Mouse (Mus musculus) CD4-positive, CD25-positive, alpha-beta regulatory T cell, adult 2 months (primary cell): Measurements from ENCODE around the gene Mrps18c.
A peak's percentile ranks its signal among the peaks of the same experiment; 100 is the strongest.

ENCODE experiments used
- DNase-seq: peaks from one replicate; pipeline ENCODE4 v3.0.0-alpha.2; 2012; ENCODE audit warnings: low read depth, low spot score

Mrps18c gene

DNA sequence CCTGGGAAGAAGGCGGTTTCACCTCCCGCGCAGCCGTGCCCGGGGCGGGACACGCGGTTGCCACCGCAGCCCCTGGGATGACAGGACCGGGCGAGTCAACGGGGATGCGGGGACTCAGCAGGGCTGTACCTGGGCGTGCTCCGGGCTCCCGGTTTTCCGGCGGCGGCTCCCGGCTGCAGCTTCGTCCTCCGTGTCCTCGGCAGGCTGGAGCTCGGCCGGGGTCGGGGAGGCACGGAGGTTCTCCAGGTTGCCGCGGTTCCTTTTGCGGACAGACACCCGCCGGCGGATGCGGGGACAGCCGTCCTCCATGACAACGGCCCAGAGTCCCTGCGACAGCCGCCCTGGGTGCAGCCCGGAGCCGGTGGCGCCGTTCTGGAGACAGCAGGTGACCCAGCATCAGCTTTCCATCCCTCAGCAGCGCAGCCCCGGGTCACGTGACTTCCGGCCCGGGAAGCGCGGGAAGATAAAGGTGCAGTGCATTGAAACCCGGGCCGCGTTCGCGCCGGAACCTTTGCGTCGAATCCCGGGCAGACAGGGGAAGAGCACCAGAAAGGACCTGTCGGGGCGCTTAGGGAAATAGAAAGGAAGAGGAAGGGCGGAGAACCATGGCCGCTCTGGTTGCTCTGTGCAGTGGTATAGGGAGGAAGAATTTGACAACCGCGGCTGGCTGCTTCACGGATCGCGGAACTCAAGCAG is at the start of gene Mrps18c, which contains the start of gene Helq:
Gene Mrps18c (plus strand): TSS at position 463 of the 696 bp plus-strand sequence.
Gene Helq (minus strand): TSS at position 434 of the 696 bp plus-strand sequence.
- peak; percentile 90 for DNase-seq

DNA sequence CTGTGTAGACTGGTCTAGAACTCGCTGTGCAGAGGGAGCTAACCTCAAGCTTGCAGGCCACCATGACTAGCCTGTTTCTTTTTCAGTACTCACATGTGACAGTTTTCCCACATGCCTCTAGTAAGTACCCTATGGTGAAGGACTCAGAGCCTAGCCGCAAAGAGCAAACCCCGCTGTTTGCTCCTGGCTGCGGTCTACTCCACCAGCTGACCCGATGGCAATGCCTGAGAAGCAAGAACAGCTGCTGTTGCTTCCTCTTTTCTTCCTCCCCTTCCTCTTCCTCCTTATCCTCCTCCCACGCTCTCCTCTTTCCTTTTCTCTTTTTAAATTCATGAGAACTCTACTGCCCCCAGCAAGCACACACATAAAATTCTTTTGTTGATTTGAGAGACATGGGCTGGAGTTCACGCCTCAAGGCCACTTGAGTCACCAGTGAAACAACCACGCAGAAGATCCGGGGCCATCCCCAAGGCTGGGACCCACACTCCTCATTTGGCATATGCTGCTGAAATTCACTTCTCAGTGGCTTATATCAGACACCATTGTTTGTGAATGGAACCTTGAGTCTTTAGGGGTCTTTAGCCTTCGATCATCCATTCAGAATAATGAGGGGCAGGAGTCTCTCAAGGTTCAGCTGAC is 47.7 kb upstream of the Mrps18c start:
- no peak for DNase-seq

DNA sequence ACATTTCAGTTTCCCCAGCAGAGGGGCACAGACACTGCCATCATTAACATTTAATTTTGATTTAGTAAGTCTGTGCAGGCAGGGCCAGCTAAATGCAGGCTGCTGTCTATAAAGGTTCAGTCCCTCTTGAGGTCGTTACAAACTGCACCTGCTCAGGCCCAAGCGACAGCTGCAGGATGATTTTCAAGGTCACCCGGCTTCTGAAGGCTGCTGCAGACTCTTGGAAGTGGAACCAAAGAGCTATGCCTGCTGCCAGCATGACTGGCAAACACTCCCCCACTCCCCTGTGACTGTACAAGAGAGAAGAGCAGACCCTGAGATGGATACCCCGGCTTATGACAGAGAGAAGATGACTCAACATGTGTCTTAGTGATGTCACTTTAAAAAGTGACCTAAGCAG is 46.8 kb upstream of the Mrps18c start:
- no peak for DNase-seq

DNA sequence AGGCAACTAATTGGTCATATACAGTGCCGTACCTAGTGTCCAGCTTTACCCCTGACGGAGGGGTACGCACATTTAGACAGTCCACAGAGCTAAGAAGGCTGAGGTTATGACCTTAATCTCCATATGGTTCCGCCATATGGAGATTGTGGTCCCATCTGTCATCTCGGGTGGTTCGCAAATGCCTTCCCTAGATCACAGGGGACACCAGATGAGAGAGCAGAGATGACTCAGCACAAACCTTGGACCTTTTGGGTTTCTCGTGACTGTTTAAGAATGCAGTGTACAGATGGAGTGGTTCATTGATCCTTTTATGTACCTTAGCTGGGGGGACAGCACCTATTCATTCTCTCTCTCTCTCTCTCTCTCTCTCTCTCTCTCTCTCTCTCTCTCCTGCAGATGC is 45.0 kb upstream of the Mrps18c start:
- no peak for DNase-seq

DNA sequence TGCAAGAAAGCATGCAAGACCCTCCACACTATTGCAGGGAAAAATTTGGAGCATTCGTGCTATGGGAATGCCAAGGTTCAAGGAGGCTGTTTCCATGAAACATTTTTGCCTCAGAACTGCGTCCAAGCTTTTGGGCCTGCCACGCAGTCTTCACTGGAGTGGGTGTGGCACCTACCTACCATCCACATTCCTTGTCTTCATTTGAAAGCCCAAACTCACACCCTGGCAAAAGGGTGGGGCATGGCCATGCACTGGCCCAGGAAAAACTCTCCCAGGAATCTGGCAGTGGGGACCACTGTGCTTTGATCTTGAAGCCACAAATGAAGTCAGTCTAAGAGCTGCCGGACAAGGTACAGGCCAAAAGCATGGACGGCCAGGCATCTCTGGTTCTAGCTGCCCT is 40.3 kb upstream of the Mrps18c start:
- DNase-seq: no peak

DNA sequence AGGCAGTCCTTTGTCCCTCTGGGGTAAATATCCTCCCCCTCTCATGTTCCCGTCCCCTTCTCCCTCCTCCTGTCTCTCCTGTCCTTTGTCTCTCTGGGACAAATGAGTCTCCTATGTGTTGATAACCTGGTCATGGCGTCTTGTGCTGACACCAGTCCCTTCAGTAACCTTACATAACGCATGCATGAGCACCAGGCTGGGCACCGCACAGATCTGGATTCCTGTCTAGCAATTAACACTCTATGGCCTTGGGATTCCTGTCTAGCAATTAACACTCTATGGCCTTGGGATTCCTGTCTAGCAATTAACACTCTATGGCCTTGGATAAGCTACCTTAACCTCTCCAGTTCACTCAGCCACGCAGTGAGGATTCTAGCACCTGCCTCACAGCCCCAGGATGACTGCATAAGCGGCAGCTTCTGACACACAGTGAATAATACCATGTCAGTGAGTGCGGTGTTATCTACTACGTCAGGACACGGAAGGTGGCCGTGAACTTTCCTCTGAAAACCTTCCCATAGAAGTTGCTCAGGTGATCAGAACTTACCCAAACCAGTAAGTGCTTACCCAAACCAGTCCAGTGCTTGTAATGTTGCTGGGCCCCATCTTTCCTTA is 38.3 kb upstream of the Mrps18c start:
- no peak for DNase-seq

- DNase-seq: no peak
These were observed 36.7 kb upstream of the Mrps18c start for GRCm38 (mm10) chr5:100761736-100762135.

- no peak for DNase-seq
These were observed 32.4 kb upstream of the Mrps18c start for GRCm38 (mm10) chr5:100766026-100766425.

DNA sequence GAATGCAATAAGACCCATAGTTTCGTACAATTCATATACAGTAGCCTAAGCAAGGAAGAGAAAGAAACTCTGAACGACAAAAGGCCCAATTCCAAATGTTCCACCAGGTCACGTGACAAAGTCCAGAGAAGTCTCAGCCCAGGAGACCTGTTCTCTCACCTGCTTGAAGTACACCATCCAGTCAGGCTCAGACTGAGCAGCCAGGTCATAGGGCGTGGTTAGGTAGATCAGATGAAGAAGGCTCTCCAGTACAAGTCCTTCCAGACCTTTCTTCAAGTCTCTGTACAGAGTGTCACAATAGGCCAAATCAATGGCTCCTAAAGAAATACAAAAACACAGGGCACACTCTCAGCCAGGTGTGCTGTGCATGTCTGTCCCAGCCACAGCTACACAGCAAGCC is 26.9 kb upstream of the Mrps18c start:
- DNase-seq: no peak

- no peak for DNase-seq
These were observed 22.5 kb upstream of the Mrps18c start for GRCm38 (mm10) chr5:100775778-100776404.

DNA sequence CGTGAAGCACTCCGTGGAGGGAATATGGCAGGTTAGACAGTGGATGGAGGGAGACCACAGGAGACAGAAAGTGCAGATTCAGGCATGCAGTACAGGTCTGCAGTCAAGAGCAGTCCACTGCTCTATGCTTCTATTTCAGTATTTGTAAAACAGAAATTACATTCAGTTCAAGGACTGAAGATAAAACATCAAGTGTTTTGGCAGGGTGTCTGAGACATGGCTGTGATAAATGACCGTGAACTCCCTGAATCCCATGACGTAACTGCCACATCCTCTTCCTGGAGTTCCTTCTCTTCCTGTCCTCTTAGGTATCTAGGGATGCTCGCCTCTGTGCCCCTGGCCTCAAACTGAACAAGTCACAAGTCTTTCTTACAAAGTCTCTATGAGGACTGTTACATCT is 21.5 kb upstream of the Mrps18c start:
- DNase-seq: no peak

GRCm38 (mm10) chr5:100779002-100779401 is 19.4 kb upstream of the Mrps18c start:
- DNase-seq: no peak

DNA sequence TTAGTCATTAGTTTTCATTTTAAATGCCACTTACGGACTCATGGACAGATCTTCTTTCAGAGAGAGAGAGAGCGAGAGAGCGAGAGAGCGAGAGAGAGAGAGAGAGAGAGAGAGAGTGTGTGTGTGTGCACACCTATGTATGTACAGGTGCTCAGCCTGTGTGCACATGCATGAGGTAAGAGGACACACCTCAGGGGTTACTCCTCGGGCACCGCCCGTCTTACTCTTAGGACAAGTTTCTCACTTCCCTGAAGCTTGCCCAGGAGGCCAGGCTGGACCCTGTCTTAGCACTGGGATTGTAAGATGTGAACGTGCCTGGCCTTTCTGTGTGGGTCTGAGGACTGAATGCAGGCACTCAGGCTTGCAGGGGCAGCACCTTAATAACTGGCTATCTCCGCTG is 10.9 kb upstream of the Mrps18c start:
- DNase-seq: no peak

DNA sequence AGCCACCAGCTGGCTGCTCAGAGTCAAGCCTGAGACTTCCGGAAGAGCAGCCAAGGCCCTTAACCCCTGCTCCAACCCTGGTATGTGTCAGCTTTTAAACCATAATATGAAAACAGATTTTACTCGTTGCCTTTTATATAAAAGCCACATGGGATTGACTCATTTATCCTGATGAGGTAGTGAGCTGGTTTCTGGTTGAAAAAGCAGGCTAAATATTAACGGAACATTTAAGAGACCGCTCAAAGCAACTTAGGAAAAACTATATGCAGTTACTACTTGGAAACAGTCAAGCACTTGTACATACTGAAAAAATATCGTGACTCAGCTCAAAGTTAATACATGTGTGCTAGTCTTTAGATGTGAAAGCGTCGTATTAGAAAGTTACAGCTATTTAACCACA is 6.2 kb upstream of the Mrps18c start:
- no peak for DNase-seq

DNA sequence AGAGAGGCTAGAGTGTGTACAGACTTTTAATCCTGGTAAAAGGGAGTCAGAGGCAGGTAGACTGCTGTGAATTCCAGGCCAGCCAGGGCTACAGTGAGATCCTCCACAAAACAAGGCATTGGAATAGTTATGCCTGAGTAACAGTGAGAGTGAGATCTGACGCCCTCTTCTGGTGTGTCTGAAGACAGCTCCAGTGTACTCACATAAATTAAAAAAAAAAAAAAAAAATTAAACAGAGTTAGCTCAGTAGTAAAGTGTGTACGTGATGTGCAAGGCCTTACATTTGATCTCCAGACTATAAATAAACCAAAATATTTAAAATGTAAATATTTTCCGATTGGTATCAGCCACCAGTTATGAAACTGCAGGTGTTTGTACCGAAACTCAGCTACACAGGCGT is 4.3 kb upstream of the Mrps18c start:
- DNase-seq: no peak

GRCm38 (mm10) chr5:100818341-100818740 is 19.9 kb downstream of the Mrps18c start:
- no peak for DNase-seq

- DNase-seq: peak; percentile 57
These were observed 21.4 kb downstream of the Mrps18c start for GRCm38 (mm10) chr5:100819568-100820480.

DNA sequence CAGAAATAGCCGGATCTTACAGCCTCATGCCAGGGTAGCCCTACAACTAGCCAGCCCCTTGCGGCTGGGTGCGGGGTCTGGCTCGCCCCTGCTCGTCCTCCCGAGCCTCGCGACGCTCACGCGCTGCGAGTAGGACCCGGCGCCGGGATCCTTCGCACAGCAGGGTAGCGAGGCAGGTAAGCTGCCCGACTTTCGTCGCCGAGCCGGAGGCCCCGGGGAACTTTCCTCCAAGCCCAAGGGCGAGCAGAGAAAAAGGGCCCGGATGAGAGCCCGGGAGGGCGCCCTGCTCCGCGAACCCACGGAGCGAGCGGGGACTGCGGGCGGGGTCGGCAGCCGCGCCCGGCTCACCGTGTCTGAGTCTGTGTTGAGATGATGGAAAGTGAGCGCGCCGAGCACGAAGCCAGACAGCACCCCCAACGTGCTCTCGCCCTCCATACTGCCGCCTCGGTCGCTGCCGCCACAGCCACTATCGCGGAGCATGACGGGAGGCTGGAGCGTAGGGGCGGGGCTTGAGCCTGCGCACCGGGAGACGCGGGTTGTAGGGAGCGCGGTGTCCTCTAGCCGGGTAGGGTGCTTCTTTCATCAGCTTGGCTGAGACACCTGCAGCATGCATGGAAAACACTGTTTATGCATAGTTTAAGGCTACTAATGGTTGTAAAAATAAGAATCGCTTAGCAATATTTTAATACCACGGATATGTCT is 22.2 kb downstream of the Mrps18c start, which contains the start of gene Abraxas1:
Gene Abraxas1 (minus strand): TSS at position 483 of the 702 bp plus-strand sequence.
- DNase-seq: peak; percentile 92

GRCm38 (mm10) chr5:100821375-100821774 is 22.9 kb downstream of the Mrps18c start:
- no peak for DNase-seq

- DNase-seq: no peak
These were observed 24.4 kb downstream of the Mrps18c start for GRCm38 (mm10) chr5:100822826-100823225.

GRCm38 (mm10) chr5:100825975-100826374 is 27.5 kb downstream of the Mrps18c start:
- DNase-seq: peak; percentile 56
